Mouse (Mus musculus) G1E (cell line): ENCODE data around the gene Egfl6.

Source experiments
- CTCF ChIP-seq: IDR thresholded peaks from 2 replicates; pipeline ENCODE4 v1.5.1; 2012; ENCODE audit warnings: low read depth, low read length, inconsistent platforms, mixed read lengths
- GATA1 ChIP-seq: IDR thresholded peaks from 2 replicates; pipeline ENCODE4 v1.6.1; 2012; ENCODE audit warnings: borderline replicate concordance, low read length, inconsistent platforms, mixed read lengths
- GATA2 ChIP-seq: IDR thresholded peaks from 2 replicates; pipeline ENCODE4 v1.6.1; 2012; ENCODE audit warnings: low read depth, low read length, inconsistent platforms, borderline replicate concordance
- TAL1 ChIP-seq: conservative IDR thresholded peaks from 2 replicates; pipeline ENCODE4 v1.6.1; 2012; ENCODE audit warnings: low read depth, low read length, inconsistent platforms, mixed read lengths

DNA sequence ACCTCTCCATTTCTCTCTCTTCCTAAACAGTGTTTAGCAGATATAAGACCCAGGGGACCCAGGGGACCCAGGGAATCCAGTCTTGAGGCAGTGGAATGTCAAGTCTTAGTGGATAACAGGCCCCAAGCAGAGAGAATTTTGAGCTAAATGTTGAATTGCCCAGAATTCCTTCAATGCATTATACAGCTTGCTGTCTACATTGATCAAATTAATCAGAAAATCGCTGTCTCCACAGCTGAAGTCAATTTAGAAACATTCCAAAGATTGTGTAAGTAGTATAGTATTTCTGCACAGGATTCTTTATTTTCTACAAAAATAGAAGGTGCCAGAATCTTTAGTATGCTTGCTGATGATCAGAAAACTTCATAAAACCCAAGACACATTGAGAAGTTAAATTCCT is 9.4 kb downstream of the Egfl6 start:
- no peak for TF ChIP-seq CTCF
- TF ChIP-seq GATA1, result no peak
- TF ChIP-seq GATA2, result no peak
- TF ChIP-seq TAL1, result no peak
